Mouse (Mus musculus) liver, adult 2 months (tissue): Measurements from ENCODE around the gene Gm5431. TPM values are rescaled to one million over a fixed set of nuclear protein-coding genes. Genes with fewer than 3 reads are reported as not detected.
"Not testable (repeated sequence)": the region's sequence is repeated elsewhere in the genome, so short reads cannot be mapped to it uniquely, and the experiment has no call there.

Experiments used
- DNase-seq: peaks from one replicate; pipeline ENCODE4 v3.0.0-alpha.2; 2011; ENCODE audit warnings: low read depth, low spot score; ENCODE audit errors: extremely low read depth
- H3K27ac ChIP-seq: fragments of 200-500 bp; replicated peaks from 2 replicates; pipeline ENCODE4 v1.5.1; 2012; ENCODE audit warnings: low read depth, mild to moderate bottlenecking, control low read depth, inconsistent platforms, low read length; ENCODE audit not compliant: insufficient read depth
- H3K27me3 ChIP-seq: fragments of 200-500 bp; 2 replicates; pipeline ENCODE4 v1.6.1; 2012; ENCODE audit warnings: mild to moderate bottlenecking, moderate library complexity, low read length, inconsistent platforms; ENCODE audit not compliant: control insufficient read depth, insufficient read depth
- H3K36me3 ChIP-seq: fragments of 200-500 bp; 2 replicates; pipeline ENCODE4 v1.6.1; 2012; ENCODE audit warnings: low read length, inconsistent platforms; ENCODE audit not compliant: control insufficient read depth, insufficient read depth
- H3K4me1 ChIP-seq: fragments of 200-500 bp; 2 replicates; pipeline ENCODE4 v1.6.1; 2011; ENCODE audit warnings: low read length; ENCODE audit not compliant: control insufficient read depth, insufficient read depth
- H3K4me3 ChIP-seq: fragments of 200-500 bp; 2 replicates; pipeline ENCODE4 v1.5.1; 2011; ENCODE audit warnings: low read depth, mild to moderate bottlenecking, control low read depth, low read length, moderate library complexity; ENCODE audit not compliant: insufficient read depth
- H3K79me2 ChIP-seq: fragments of 200-500 bp; 2 replicates; pipeline ENCODE4 v1.6.1; 2012; ENCODE audit warnings: inconsistent platforms, mild to moderate bottlenecking, low read length, moderate library complexity; ENCODE audit not compliant: control insufficient read depth, insufficient read depth
- H3K9ac ChIP-seq: fragments of 200-500 bp; 2 replicates; pipeline ENCODE4 v1.6.1; 2012; ENCODE audit warnings: low read depth, mild to moderate bottlenecking, control low read depth, inconsistent platforms, low read length
- CTCF ChIP-seq: fragments of 200-500 bp; IDR thresholded peaks from 2 replicates; pipeline ENCODE4 v1.5.1; 2011; ENCODE audit warnings: low read depth, low read length, control low read depth
- POLR2A ChIP-seq: fragments of 200-500 bp; IDR thresholded peaks from 2 replicates; pipeline ENCODE4 v1.6.1; 2011; ENCODE audit warnings: low read length, control low read depth; ENCODE audit not compliant: insufficient read depth; ENCODE audit errors: extremely low read depth
- WGBS: fragments of 180-500 bp; shearing (Covaris S2); methylation state at CpG from one replicate; pipeline ENCODE4 v1.1.7; 2018; 5-methylcytosine and 5-hydroxymethylcytosine counted together
- polyA plus RNA-seq: library from polyadenylated mRNA; depleted of rRNA; stranded (reverse); fragments of >200 nt; gene quantifications from 2 replicates; pipeline ENCODE4 v1.2.3, GENCODE M21; 2012; rRNA removed
- total RNA-seq: library from RNA; depleted of rRNA; stranded (reverse); fragments of >200 nt; gene quantifications from 2 replicates; pipeline ENCODE4 v1.2.3, GENCODE M21; 2014; rRNA removed

The Gm5431 gene
- total RNA-seq: 1.3 and 1.9 TPM in 2 replicates
- 0.10 and 0.12 TPM in 2 replicates for polyA plus RNA-seq

GRCm38 (mm10) chr11:48902021-48902420 lies at the start of gene Gm5431:
TSS of gene Gm5431 (minus strand) at chr11:48902214.
- Histone ChIP-seq H3K36me3 (no peaks in the 10 kb centered on the region), H3K27me3 (no peaks in the 10 kb centered on the region), H3K4me1 (peaks cover 12% of the 10 kb centered on the region), H3K27ac (peak within 1 kb of the TSS; percentile 59; the same call in 1 of the 2 replicates), H3K4me3 (peak within 1 kb of the TSS; percentile 22), H3K9ac (no peak within 1 kb of the TSS), H3K79me2 (no peaks in the 10 kb centered on the region)
- DNase-seq: peak; percentile 39
- TF ChIP-seq POLR2A (no peak), CTCF (no peak)
- 42% methylated on average over 2 of the region's 2 CpGs for WGBS

DNA sequence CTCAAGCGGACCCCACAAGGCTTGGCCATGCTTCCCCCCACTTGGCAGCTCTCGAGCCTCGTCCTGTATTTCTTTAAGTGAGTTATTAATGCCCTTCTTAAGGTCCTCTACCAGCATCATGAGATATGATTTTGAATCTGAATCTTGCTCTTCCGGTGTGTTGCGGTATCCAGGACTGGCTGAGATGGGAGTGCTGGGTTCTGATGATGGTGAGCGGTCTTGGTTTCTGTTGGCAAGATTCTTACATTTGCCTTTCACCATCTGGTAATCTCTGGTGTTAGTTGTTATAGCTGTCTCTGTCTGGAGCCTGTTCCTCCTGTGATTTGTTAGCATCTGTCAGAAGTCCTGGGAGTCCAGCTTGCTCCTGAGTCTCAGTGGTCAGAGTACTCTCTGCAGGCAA lies 44.1 kb upstream of the Gm5431 start, which contains the start of gene Psme2b:
Gene Psme2b, minus strand, starts transcription at position 101 of the 400 bp plus-strand sequence.
- H3K27ac ChIP-seq, H3K36me3 ChIP-seq, DNase-seq, H3K9ac ChIP-seq, H3K4me1 ChIP-seq, H3K4me3 ChIP-seq, H3K79me2 ChIP-seq, H3K27me3 ChIP-seq: not testable (repeated sequence)
- WGBS: 95% methylated on average over 6 of the region's 6 CpGs

GRCm38 (mm10) chr11:48939286-48939685 lies 37.3 kb upstream of the Gm5431 start:
- H3K9ac ChIP-seq, DNase-seq, H3K36me3 ChIP-seq, H3K79me2 ChIP-seq, H3K27me3 ChIP-seq, H3K4me3 ChIP-seq, H3K4me1 ChIP-seq, H3K27ac ChIP-seq: not testable (repeated sequence)

- H3K79me2 ChIP-seq, DNase-seq, H3K36me3 ChIP-seq, H3K9ac ChIP-seq, H3K27me3 ChIP-seq, H3K4me3 ChIP-seq, H3K27ac ChIP-seq, H3K4me1 ChIP-seq: not testable (repeated sequence)
- no CpG with 5 or more reads among the region's 3 CpGs for WGBS
Measured at GRCm38 (mm10) chr11:48935291-48935690, 33.3 kb upstream of the Gm5431 start.

GRCm38 (mm10) chr11:48933923-48934322 lies 31.9 kb upstream of the Gm5431 start:
- not testable (repeated sequence) for H3K36me3 ChIP-seq, H3K27me3 ChIP-seq, H3K4me1 ChIP-seq, H3K27ac ChIP-seq, H3K79me2 ChIP-seq, H3K4me3 ChIP-seq, DNase-seq, H3K9ac ChIP-seq
- WGBS: 7% methylated on average over 1 of the region's 1 CpGs

DNA sequence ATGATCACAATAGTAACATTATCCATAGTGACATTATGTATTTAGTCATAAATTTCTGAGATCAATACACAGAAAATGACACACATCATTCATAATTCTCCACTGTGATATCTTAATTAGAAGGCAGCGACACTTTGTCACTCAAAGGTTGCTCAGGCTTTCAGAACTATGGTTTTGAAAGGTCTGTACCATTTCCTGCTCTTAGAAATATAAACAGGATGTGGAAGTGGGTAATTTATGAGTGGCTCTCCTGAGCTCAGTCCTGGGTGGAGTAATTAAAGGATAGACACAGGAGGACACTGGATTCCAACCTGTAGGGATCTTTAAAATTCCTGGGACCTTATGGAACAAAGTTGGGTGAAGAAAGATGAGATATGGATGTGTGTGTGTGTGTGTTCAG lies 31.4 kb upstream of the Gm5431 start:
- not testable (repeated sequence) for H3K9ac ChIP-seq, H3K4me1 ChIP-seq, DNase-seq, H3K36me3 ChIP-seq, H3K79me2 ChIP-seq, H3K4me3 ChIP-seq, H3K27ac ChIP-seq, H3K27me3 ChIP-seq
- WGBS: 89% methylated on average over 1 of the region's 1 CpGs

- H3K4me1 ChIP-seq, H3K4me3 ChIP-seq, H3K36me3 ChIP-seq, H3K79me2 ChIP-seq, H3K27ac ChIP-seq, H3K9ac ChIP-seq, H3K27me3 ChIP-seq, DNase-seq: not testable (repeated sequence)
- 89% methylated on average over 1 of the region's 1 CpGs for WGBS
Measured at GRCm38 (mm10) chr11:48928068-48928467, 26.1 kb upstream of the Gm5431 start.

- not testable (repeated sequence) for H3K27ac ChIP-seq, H3K79me2 ChIP-seq
Measured at GRCm38 (mm10) chr11:48926437-48926836, 24.4 kb upstream of the Gm5431 start.

GRCm38 (mm10) chr11:48923818-48924217 lies 21.8 kb upstream of the Gm5431 start:
- H3K4me1 ChIP-seq, DNase-seq, H3K79me2 ChIP-seq, H3K36me3 ChIP-seq, H3K9ac ChIP-seq, H3K27me3 ChIP-seq, H3K27ac ChIP-seq, H3K4me3 ChIP-seq: not testable (repeated sequence)
- WGBS: 80% methylated on average over 5 of the region's 5 CpGs

More at GRCm38 (mm10) chr11:48926437-48926836, 24.4 kb upstream of the Gm5431 start:
- not testable (repeated sequence) for H3K4me1 ChIP-seq, DNase-seq, H3K4me3 ChIP-seq, H3K36me3 ChIP-seq, H3K9ac ChIP-seq, H3K27me3 ChIP-seq
